In the genomic region with DNA sequence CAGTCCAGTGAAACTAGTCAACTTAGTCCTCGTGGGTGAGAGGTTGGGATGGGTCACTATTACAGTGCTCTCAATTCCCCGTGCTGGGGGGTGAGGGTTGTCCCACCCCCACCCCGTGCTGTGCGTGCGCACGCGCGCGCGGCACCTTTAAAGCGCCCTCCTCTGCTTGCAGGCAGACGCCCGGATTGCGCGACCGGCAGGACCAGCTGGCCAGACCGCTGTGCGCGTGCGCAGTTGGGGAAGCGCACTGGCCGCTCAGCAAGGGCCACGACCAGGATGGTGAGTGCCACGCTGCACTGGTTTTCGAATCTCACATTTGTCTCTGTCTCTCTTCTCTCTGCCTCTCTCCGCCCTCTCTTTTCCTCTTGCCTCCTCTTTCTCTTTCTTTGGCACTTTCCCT, we compare ENCODE assay signal across 7 mouse cellular contexts. TPM values are rescaled to one million over a fixed set of nuclear protein-coding genes. Genes with fewer than 3 reads are reported as not detected.
DNase-seq lines count a peak whose midpoint lies in the region; ATAC-seq and TF ChIP-seq lines count a peak whose summit lies in the region.

TSS of gene Hapln4 (plus strand) at position 173 of the 400 bp plus-strand sequence.

- no peak for TF ChIP-seq CTCF in stomach, postnatal 0 days (IDR thresholded peaks at IDR 0.05; ENCODE audit: low read depth)

- no peak for ATAC-seq in embryonic facial prominence, embryonic 12.5 days (ENCODE audit: insufficient number of reproducible peaks, insufficient read depth, low FRiP score, low TSS enrichment)
- ATAC-seq in hindbrain, embryonic 16.5 days, result no peak
- no peak for ATAC-seq in stomach, postnatal 0 days (ENCODE audit: low FRiP score, low TSS enrichment)

- H3K27ac ChIP-seq in embryonic facial prominence, embryonic 12.5 days, result no peak within 1 kb of the TSS
- H3K27ac ChIP-seq in hindbrain, embryonic 16.5 days (ENCODE audit: low read depth, low read length), result no peak within 1 kb of the TSS
- no peak within 1 kb of the TSS for H3K27ac ChIP-seq in stomach, postnatal 0 days (replicated peaks)

- H3K4me2 ChIP-seq in embryonic facial prominence, embryonic 12.5 days (replicated peaks), result peak within 1 kb of the TSS; percentile 66
- peak within 1 kb of the TSS; percentile 90 for H3K4me2 ChIP-seq in hindbrain, embryonic 16.5 days (ENCODE audit: low read length)
- H3K4me2 ChIP-seq in stomach, postnatal 0 days (replicated peaks; ENCODE audit: low read depth), result peak within 1 kb of the TSS; percentile 53

- peaks cover 71% of the 10 kb centered on the region for H3K27me3 ChIP-seq in embryonic facial prominence, embryonic 12.5 days
- peaks cover 50% of the 10 kb centered on the region for H3K27me3 ChIP-seq in hindbrain, embryonic 16.5 days (replicated peaks; ENCODE audit: control insufficient read depth, insufficient read depth, low read length)
- peaks cover 92% of the 10 kb centered on the region for H3K27me3 ChIP-seq in megakaryocyte, embryonic 14.5 days (replicated peaks)
- peaks cover 25% of the 10 kb centered on the region for H3K27me3 ChIP-seq in stomach, postnatal 0 days (ENCODE audit: control insufficient read depth, insufficient read depth, low read length)

- TF ChIP-seq EP300 in stomach, postnatal 0 days (optimal IDR thresholded peaks at IDR 0.05), result no peak

- H3K9ac ChIP-seq in embryonic facial prominence, embryonic 12.5 days, result no peak within 1 kb of the TSS
- peak within 1 kb of the TSS; percentile 39 for H3K9ac ChIP-seq in hindbrain, embryonic 16.5 days (ENCODE audit: low read depth, low read length)
- no peak within 1 kb of the TSS for H3K9ac ChIP-seq in stomach, postnatal 0 days (ENCODE audit: low read length)

- H3K4me1 ChIP-seq in embryonic facial prominence, embryonic 12.5 days, result peaks cover 17% of the 10 kb centered on the region
- peaks cover 28% of the 10 kb centered on the region for H3K4me1 ChIP-seq in hindbrain, embryonic 16.5 days (ENCODE audit: control insufficient read depth, insufficient read depth, low read depth, low read length)
- H3K4me1 ChIP-seq in megakaryocyte, embryonic 14.5 days, result peaks cover 37% of the 10 kb centered on the region
- H3K4me1 ChIP-seq in stomach, postnatal 0 days (replicated peaks; ENCODE audit: control insufficient read depth, insufficient read depth), result no peaks in the 10 kb centered on the region

- no peaks in the 10 kb centered on the region for H3K9me3 ChIP-seq in embryonic facial prominence, embryonic 12.5 days
- no peaks in the 10 kb centered on the region for H3K9me3 ChIP-seq in hindbrain, embryonic 16.5 days (ENCODE audit: control insufficient read depth, low read length)
- H3K9me3 ChIP-seq in megakaryocyte, embryonic 14.5 days, result peaks cover 18% of the 10 kb centered on the region
- no peaks in the 10 kb centered on the region for H3K9me3 ChIP-seq in stomach, postnatal 0 days (ENCODE audit: control insufficient read depth, low read length)

- peak; percentile 59 for DNase-seq in ES-CJ7 (ENCODE audit: low read depth, low spot score)
- peak; percentile 78 for DNase-seq in adrenal gland, adult 2 months
- no peak for DNase-seq in left cerebral cortex, postnatal 14 days (ENCODE audit: low spot score in 2 of 2)
- DNase-seq in stomach, postnatal 0 days (ENCODE audit: low spot score), result peak; percentile 70

- WGBS in embryonic facial prominence, embryonic 12.5 days, result 2% methylated on average over 26 of the region's 26 CpGs
- WGBS in hindbrain, embryonic 16.5 days, result under 1% methylated on average over 26 of the region's 26 CpGs
- WGBS in stomach, postnatal 0 days, result 1% methylated on average over 26 of the region's 26 CpGs

- intact Hi-C loops in left cerebral cortex, postnatal 14 days (cut with DNase I), result no loop called here

- peak within 1 kb of the TSS; percentile 37 for H3K4me3 ChIP-seq in embryonic facial prominence, embryonic 12.5 days
- peak within 1 kb of the TSS; percentile 39 for H3K4me3 ChIP-seq in hindbrain, embryonic 16.5 days (ENCODE audit: low read length)
- peak within 1 kb of the TSS; percentile 89 for H3K4me3 ChIP-seq in megakaryocyte, embryonic 14.5 days (replicated peaks)
- peak within 1 kb of the TSS; percentile 37 for H3K4me3 ChIP-seq in stomach, postnatal 0 days (ENCODE audit: low read depth, low read length)

- no peaks in the 10 kb centered on the region; the same call in 1 of the 2 replicates for H3K36me3 ChIP-seq in embryonic facial prominence, embryonic 12.5 days
- no peaks in the 10 kb centered on the region for H3K36me3 ChIP-seq in hindbrain, embryonic 16.5 days (ENCODE audit: control insufficient read depth, insufficient read depth, low read length)
- no peaks in the 10 kb centered on the region for H3K36me3 ChIP-seq in megakaryocyte, embryonic 14.5 days (replicated peaks; ENCODE audit: low read length)
- no peaks in the 10 kb centered on the region for H3K36me3 ChIP-seq in stomach, postnatal 0 days (ENCODE audit: control insufficient read depth, insufficient read depth, low read length)

RNA-seq across cellular contexts. Expression of gene Hapln4, which starts in this region (rescaled TPM):
- under 1 TPM; 0.43 to 0.59 TPM for total RNA-seq in adrenal gland, adult 2 months (2021)
- polyA plus RNA-seq in adrenal gland, adult 2 months (2012; rRNA removed), result 0.20 and 0.33 TPM in 2 replicates
- polyA plus RNA-seq in embryonic facial prominence, embryonic 12.5 days (2016; fragmentation: Nextera tagmentation; extraction: Ambion mirVana), result 0.04 and 0.06 TPM in 2 replicates
- 1.2 and 1.3 TPM in 2 replicates for polyA plus RNA-seq in hindbrain, embryonic 16.5 days (2015; fragmentation: Nextera tagmentation; extraction: Ambion mirVana)
- 10 to 100 TPM; 17.9 to 20.9 TPM for total RNA-seq in left cerebral cortex, postnatal 14 days (2021)
- polyA plus RNA-seq in megakaryocyte, embryonic 14.5 days (2012; ENCODE audit: insufficient read depth, low replicate concordance), result not detected in 2 replicates
- polyA plus RNA-seq in stomach, postnatal 0 days (2015; fragmentation: Nextera tagmentation; extraction: Ambion mirVana), result 0.02 and 0.10 TPM in 2 replicates

Comparison
In these comparisons a context has a peak if more than half of its experiments do, and no peak if none do; other contexts are left out.
1. RNA of gene Hapln4 (total RNA-seq): 17.9 to 20.9 TPM in left cerebral cortex, postnatal 14 days; 0.43 to 0.59 TPM in adrenal gland, adult 2 months; every median in the first group is over 10 times any median in the second.
2. Peak in DNase-seq in adrenal gland, adult 2 months; RNA of the gene not detected or under 1 TPM.
3. Peak in DNase-seq, H3K4me3 ChIP-seq and H3K4me2 ChIP-seq in stomach, postnatal 0 days; RNA of the gene not detected or under 1 TPM.
4. H3K4me3 ChIP-seq: peak in every context shown above with its lines; median percentile 89 in megakaryocyte, embryonic 14.5 days; 39 in hindbrain, embryonic 16.5 days; 37 in embryonic facial prominence, embryonic 12.5 days; 37 in stomach, postnatal 0 days.
5. Peak in every context shown above with its lines, with median percentiles within 50 percentile points of each other: H3K4me2 ChIP-seq.